In genomic region chr10:76346589-76346988, GRCm38 (mm10) we compare ENCODE assay signal across 8 mouse cellular contexts. TPM values are rescaled to one million over a fixed set of nuclear protein-coding genes. Genes with fewer than 3 reads are reported as not detected.
DNase-seq lines count a peak whose midpoint lies in the region; ATAC-seq and TF ChIP-seq lines count a peak whose summit lies in the region.

No protein-coding gene starts in this region.

- peaks cover 29% of the 10 kb centered on the region for H3K36me3 ChIP-seq in E14TG2a.4 (ENCODE audit: insufficient read depth, low read length)
- peaks cover 18% of the 10 kb centered on the region for H3K36me3 ChIP-seq in lung, embryonic 14.5 days (ENCODE audit: insufficient read depth)
- peaks cover 8% of the 10 kb centered on the region; the same call in 1 of the 2 replicates for H3K36me3 ChIP-seq in neural tube, embryonic 14.5 days (ENCODE audit: control insufficient read depth, insufficient read depth, low read length)

- peak; percentile 96 for TF ChIP-seq CTCF in E14TG2a.4 (conservative IDR thresholded peaks at IDR 0.05; ENCODE audit: low read length)
- TF ChIP-seq CTCF in lung, embryonic 14.5 days (IDR thresholded peaks at IDR 0.05; ENCODE audit: low read depth) = peak; percentile 61

- H3K4me1 ChIP-seq in E14TG2a.4 (replicated peaks; ENCODE audit: low read depth, low read length) = peaks cover 19% of the 10 kb centered on the region
- H3K4me1 ChIP-seq in lung, embryonic 14.5 days (ENCODE audit: insufficient read depth) = 0 out of 2 replicates have a peak, but pooled peaks cover 6% of the 10 kb centered on the region
- peaks cover 22% of the 10 kb centered on the region; the same call in 1 of the 2 replicates for H3K4me1 ChIP-seq in neural tube, embryonic 14.5 days (ENCODE audit: control insufficient read depth, insufficient read depth, low read length)

- peaks cover 22% of the 10 kb centered on the region for H3K27me3 ChIP-seq in E14TG2a.4 (ENCODE audit: insufficient read depth, low read length)
- no peaks in the 10 kb centered on the region for H3K27me3 ChIP-seq in lung, embryonic 14.5 days (ENCODE audit: insufficient read depth, low read length)
- H3K27me3 ChIP-seq in neural tube, embryonic 14.5 days (ENCODE audit: control insufficient read depth, insufficient read depth, low read length) = no peaks in the 10 kb centered on the region

- DNase-seq in A20 (ENCODE audit: low read depth, low spot score) = peak; percentile 87
- DNase-seq in c-Kit-positive CD71-positive TER-119-positive erythroid progenitor cells, embryonic 14.5 days (ENCODE audit: low spot score) = peak; percentile 78
- DNase-seq in heart, adult 18-20 months = peak; percentile 27 to 61
- peak; percentile 38 to 73 for DNase-seq in kidney, adult 8-10 months
- DNase-seq in lung, embryonic 14.5 days = peak; percentile 78
- DNase-seq in urinary bladder, adult 18-20 months (ENCODE audit: low spot score in 2 of 2) = no peak

- no peaks in the 10 kb centered on the region for H3K9me3 ChIP-seq in E14TG2a.4 (ENCODE audit: low read length)
- H3K9me3 ChIP-seq in lung, embryonic 14.5 days (ENCODE audit: low read depth, low read length) = no peaks in the 10 kb centered on the region
- H3K9me3 ChIP-seq in neural tube, embryonic 14.5 days (ENCODE audit: control insufficient read depth, low read length) = no peaks in the 10 kb centered on the region

- ATAC-seq in lung, embryonic 14.5 days (ENCODE audit: insufficient read depth) = no peak
- no peak for ATAC-seq in neural tube, embryonic 14.5 days (ENCODE audit: low read depth)

- no peak overlapping the region for H3K27ac ChIP-seq in lung, embryonic 14.5 days (ENCODE audit: low read depth)
- no peak overlapping the region for H3K27ac ChIP-seq in neural tube, embryonic 14.5 days (ENCODE audit: low read depth, low read length)

- H3K4me2 ChIP-seq in lung, embryonic 14.5 days = peak overlapping the region; percentile 93
- H3K4me2 ChIP-seq in neural tube, embryonic 14.5 days (ENCODE audit: low read depth, low read length) = peak overlapping the region; percentile 58; the same call in 1 of the 2 replicates

- no peak overlapping the region for H3K9ac ChIP-seq in lung, embryonic 14.5 days
- H3K9ac ChIP-seq in neural tube, embryonic 14.5 days (replicated peaks; ENCODE audit: low read depth, low read length) = no peak overlapping the region

- WGBS in lung, embryonic 14.5 days = 8% methylated on average over 4 of the region's 4 CpGs
- 9% methylated on average over 4 of the region's 4 CpGs for WGBS in neural tube, embryonic 14.5 days

- 0 out of 2 replicates have a peak overlapping the region, but pooled peaks have one; percentile 87 for H3K4me3 ChIP-seq in E14TG2a.4 (replicated peaks; ENCODE audit: low read length)
- peak overlapping the region; percentile 92; the same call in 1 of the 2 replicates for H3K4me3 ChIP-seq in lung, embryonic 14.5 days (ENCODE audit: low read depth, low read length)
- no peak overlapping the region for H3K4me3 ChIP-seq in neural tube, embryonic 14.5 days (ENCODE audit: low read depth, low read length)

RNA-seq across cellular contexts. Expression of gene Dip2a, which starts 1.5 kb away (rescaled TPM):
- total RNA-seq in heart, adult 18-20 months (2021) = 1 to 10 TPM; 7.6 to 7.8 TPM
- 6.5 and 6.6 TPM in 2 replicates for polyA plus RNA-seq in lung, embryonic 14.5 days (2014; fragmentation: Nextera tagmentation; extraction: Ambion mirVana)
- polyA plus RNA-seq in neural tube, embryonic 14.5 days (2014; fragmentation: Nextera tagmentation; extraction: Ambion mirVana) = 11.9 and 17.9 TPM in 2 replicates

Comparison
In these comparisons a context has a peak if more than half of its experiments do, and no peak if none do; other contexts are left out.
1. DNase-seq: peak in A20 (single experiment), c-Kit-positive CD71-positive TER-119-positive erythroid progenitor cells, embryonic 14.5 days (single experiment), heart, adult 18-20 months (2 of 2), kidney, adult 8-10 months (2 of 2) and lung, embryonic 14.5 days (single experiment); none in urinary bladder, adult 18-20 months (0 of 2).